Mouse (Mus musculus): ENCODE measurements at regions not wholly inside any gene's neighbourhood (a gene's known extent, or its start where the extent isn't known, plus 50 kb on each side); places are given as distances from the start of the nearest gene placed in this dataset.
"Not testable (repeated sequence)": the region's sequence is repeated elsewhere in the genome, so short reads cannot be mapped to it uniquely, and the experiment has no call there.

GRCm38 (mm10) chr2:79030990-79031389, 163.1 kb downstream of the Ube2e3 start:
- no peak overlapping the region for H3K4me2 ChIP-seq (replicated peaks)
- no peak for ATAC-seq (ENCODE audit: insufficient number of reproducible peaks, insufficient read depth, low FRiP score, low TSS enrichment)
- no peaks in the 10 kb centered on the region for H3K4me1 ChIP-seq
- no peak overlapping the region for H3K9ac ChIP-seq
- no peaks in the 10 kb centered on the region for H3K9me3 ChIP-seq
- H3K27me3 ChIP-seq: no peaks in the 10 kb centered on the region
- 84% methylated on average over 1 of the region's 1 CpGs for WGBS
- H3K27ac ChIP-seq: no peak overlapping the region
- no peak overlapping the region for H3K4me3 ChIP-seq
- no peaks in the 10 kb centered on the region for H3K36me3 ChIP-seq

- 92% methylated on average over 2 of the region's 2 CpGs for WGBS
- Histone ChIP-seq H3K36me3 (no peaks in the 10 kb centered on the region), H3K9me3 (no peaks in the 10 kb centered on the region), H3K4me2 (replicated peaks) (no peak overlapping the region), H3K27me3 (no peaks in the 10 kb centered on the region), H3K27ac (no peak overlapping the region), H3K4me3 (no peak overlapping the region), H3K9ac (no peak overlapping the region), H3K4me1 (0 out of 2 replicates have a peak, but pooled peaks cover 3% of the 10 kb centered on the region)
- ATAC-seq (ENCODE audit: insufficient number of reproducible peaks, insufficient read depth, low FRiP score, low TSS enrichment): no peak
Observed at GRCm38 (mm10) chr2:79036296-79036695, 168.4 kb downstream of the Ube2e3 start.

GRCm38 (mm10) chr2:79038624-79039023, 170.7 kb downstream of the Ube2e3 start:
- Histone ChIP-seq H3K9me3 (no peaks in the 10 kb centered on the region), H3K27me3 (no peaks in the 10 kb centered on the region), H3K4me2 (replicated peaks) (no peak overlapping the region), H3K27ac (no peak overlapping the region), H3K4me1 (0 out of 2 replicates have a peak, but pooled peaks cover 3% of the 10 kb centered on the region), H3K9ac (no peak overlapping the region), H3K36me3 (no peaks in the 10 kb centered on the region), H3K4me3 (no peak overlapping the region)
- ATAC-seq (ENCODE audit: insufficient number of reproducible peaks, insufficient read depth, low FRiP score, low TSS enrichment): no peak
- 20% methylated on average over 5 of the region's 5 CpGs for WGBS

GRCm38 (mm10) chr2:79044804-79045203, 176.9 kb downstream of the Ube2e3 start:
- H3K36me3 ChIP-seq; H3K4me2 ChIP-seq (replicated peaks); ATAC-seq (ENCODE audit: insufficient number of reproducible peaks, insufficient read depth, low FRiP score, low TSS enrichment); H3K9me3 ChIP-seq; H3K27ac ChIP-seq; H3K9ac ChIP-seq; H3K4me3 ChIP-seq; H3K4me1 ChIP-seq; H3K27me3 ChIP-seq: not testable (repeated sequence)
- WGBS: 84% methylated on average over 3 of the region's 3 CpGs

- no peak overlapping the region for H3K4me3 ChIP-seq
- no peak overlapping the region for H3K4me2 ChIP-seq (replicated peaks)
- WGBS: 70% methylated on average over 4 of the region's 4 CpGs
- H3K27ac ChIP-seq: no peak overlapping the region
- H3K4me1 ChIP-seq: no peaks in the 10 kb centered on the region
- ATAC-seq (ENCODE audit: insufficient number of reproducible peaks, insufficient read depth, low FRiP score, low TSS enrichment): no peak
- H3K36me3 ChIP-seq: no peaks in the 10 kb centered on the region
- H3K9me3 ChIP-seq: no peaks in the 10 kb centered on the region
- no peak overlapping the region for H3K9ac ChIP-seq
- no peaks in the 10 kb centered on the region for H3K27me3 ChIP-seq
Observed at GRCm38 (mm10) chr2:79045508-79045907, 177.6 kb downstream of the Ube2e3 start.

- Histone ChIP-seq H3K36me3 (no peaks in the 10 kb centered on the region), H3K4me1 (no peaks in the 10 kb centered on the region), H3K9ac (no peak overlapping the region), H3K4me2 (replicated peaks) (peak overlapping the region; percentile 27), H3K27ac (peak overlapping the region; percentile 19; the same call in 1 of the 2 replicates), H3K9me3 (no peaks in the 10 kb centered on the region), H3K4me3 (no peak overlapping the region), H3K27me3 (no peaks in the 10 kb centered on the region)
- WGBS: 10% methylated on average over 7 of the region's 7 CpGs
- no peak for ATAC-seq (ENCODE audit: insufficient number of reproducible peaks, insufficient read depth, low FRiP score, low TSS enrichment)
Observed at GRCm38 (mm10) chr2:79048020-79048419, 180.1 kb downstream of the Ube2e3 start.

GRCm38 (mm10) chr2:79048777-79049537, 181.0 kb downstream of the Ube2e3 start:
- WGBS: 83% methylated on average over 5 of the region's 5 CpGs
- Histone ChIP-seq H3K4me1 (no peaks in the 10 kb centered on the region), H3K9ac (no peak overlapping the region), H3K4me2 (replicated peaks) (no peak overlapping the region), H3K36me3 (no peaks in the 10 kb centered on the region), H3K9me3 (no peaks in the 10 kb centered on the region), H3K27ac (no peak overlapping the region), H3K27me3 (no peaks in the 10 kb centered on the region), H3K4me3 (no peak overlapping the region)
- ATAC-seq (ENCODE audit: insufficient number of reproducible peaks, insufficient read depth, low FRiP score, low TSS enrichment): no peak

- no peaks in the 10 kb centered on the region for H3K36me3 ChIP-seq
- ATAC-seq (ENCODE audit: insufficient number of reproducible peaks, insufficient read depth, low FRiP score, low TSS enrichment): no peak
- H3K4me3 ChIP-seq: no peak overlapping the region
- no peaks in the 10 kb centered on the region for H3K9me3 ChIP-seq
- no peaks in the 10 kb centered on the region for H3K27me3 ChIP-seq
- H3K9ac ChIP-seq: no peak overlapping the region
- WGBS: 84% methylated on average over 1 of the region's 1 CpGs
- H3K4me1 ChIP-seq: no peaks in the 10 kb centered on the region
- H3K4me2 ChIP-seq (replicated peaks): no peak overlapping the region
- no peak overlapping the region for H3K27ac ChIP-seq
Observed at GRCm38 (mm10) chr2:79050495-79051046, 182.6 kb downstream of the Ube2e3 start.

GRCm38 (mm10) chr2:79052226-79052625, 184.3 kb downstream of the Ube2e3 start:
- no peaks in the 10 kb centered on the region for H3K27me3 ChIP-seq
- ATAC-seq (ENCODE audit: insufficient number of reproducible peaks, insufficient read depth, low FRiP score, low TSS enrichment): no peak
- no peak overlapping the region for H3K4me3 ChIP-seq
- no peaks in the 10 kb centered on the region for H3K36me3 ChIP-seq
- no peak overlapping the region for H3K9ac ChIP-seq
- no peak overlapping the region for H3K4me2 ChIP-seq (replicated peaks)
- H3K27ac ChIP-seq: no peak overlapping the region
- no peaks in the 10 kb centered on the region for H3K4me1 ChIP-seq
- WGBS: 86% methylated on average over 1 of the region's 1 CpGs
- no peaks in the 10 kb centered on the region for H3K9me3 ChIP-seq

GRCm38 (mm10) chr2:79056138-79056537, 188.2 kb downstream of the Ube2e3 start:
- Histone ChIP-seq H3K9ac (no peak overlapping the region), H3K27ac (no peak overlapping the region), H3K4me3 (no peak overlapping the region), H3K27me3 (no peaks in the 10 kb centered on the region), H3K4me2 (replicated peaks) (no peak overlapping the region), H3K4me1 (0 out of 2 replicates have a peak, but pooled peaks cover 5% of the 10 kb centered on the region), H3K36me3 (no peaks in the 10 kb centered on the region), H3K9me3 (no peaks in the 10 kb centered on the region)
- no peak for ATAC-seq (ENCODE audit: insufficient number of reproducible peaks, insufficient read depth, low FRiP score, low TSS enrichment)
- WGBS: 54% methylated on average over 2 of the region's 2 CpGs

GRCm38 (mm10) chr2:79059115-79059943, 191.4 kb downstream of the Ube2e3 start:
- no peak overlapping the region for H3K9ac ChIP-seq
- no peaks in the 10 kb centered on the region for H3K27me3 ChIP-seq
- 0 out of 2 replicates have a peak, but pooled peaks cover 5% of the 10 kb centered on the region for H3K4me1 ChIP-seq
- no peak overlapping the region for H3K4me3 ChIP-seq
- WGBS: 78% methylated on average over 7 of the region's 7 CpGs
- no peak for ATAC-seq (ENCODE audit: insufficient number of reproducible peaks, insufficient read depth, low FRiP score, low TSS enrichment)
- no peak overlapping the region for H3K27ac ChIP-seq
- H3K36me3 ChIP-seq: no peaks in the 10 kb centered on the region
- H3K9me3 ChIP-seq: no peaks in the 10 kb centered on the region
- no peak overlapping the region for H3K4me2 ChIP-seq (replicated peaks)

- WGBS: 85% methylated on average over 4 of the region's 4 CpGs
- no peak overlapping the region for H3K27ac ChIP-seq
- ATAC-seq (ENCODE audit: insufficient number of reproducible peaks, insufficient read depth, low FRiP score, low TSS enrichment): no peak
- no peak overlapping the region for H3K9ac ChIP-seq
- H3K4me3 ChIP-seq: no peak overlapping the region
- H3K27me3 ChIP-seq: no peaks in the 10 kb centered on the region
- H3K4me1 ChIP-seq: 0 out of 2 replicates have a peak, but pooled peaks cover 5% of the 10 kb centered on the region
- no peaks in the 10 kb centered on the region for H3K9me3 ChIP-seq
- no peaks in the 10 kb centered on the region for H3K36me3 ChIP-seq
- no peak overlapping the region for H3K4me2 ChIP-seq (replicated peaks)
Observed at GRCm38 (mm10) chr2:79059944-79060238, 192.0 kb downstream of the Ube2e3 start.

Measured in embryonic facial prominence, embryonic 12.5 days (tissue).